Mouse (Mus musculus) forebrain, embryonic 12.5 days (tissue): ENCODE results near the gene Akap13. TPM values are rescaled to one million over a fixed set of nuclear protein-coding genes. Genes with fewer than 3 reads are reported as not detected.
A peak's percentile ranks its signal among the peaks of the same experiment; 100 is the strongest.

Experiments used
- ATAC-seq: fragments of 200-750 bp; cut with Nextera tagmentation; 2 replicates; pipeline ENCODE4 v1.8.0; 2017; ENCODE audit warnings: moderate TSS enrichment; ENCODE audit not compliant: low FRiP score
- H3K27ac ChIP-seq: fragments of 300-500 bp; sonication (generic); 2 replicates; pipeline ENCODE4 v1.5.1; 2016; ENCODE audit warnings: mild to moderate bottlenecking
- H3K27me3 ChIP-seq: fragments of 300-500 bp; sonication (generic); 2 replicates; pipeline ENCODE4 v1.6.1; 2016; ENCODE audit warnings: mild to moderate bottlenecking
- H3K36me3 ChIP-seq: fragments of 300-500 bp; sonication (generic); replicated peaks from 2 replicates; pipeline ENCODE4 v1.6.1; 2016; ENCODE audit warnings: mild to moderate bottlenecking
- H3K4me1 ChIP-seq: fragments of 300-500 bp; sonication (generic); 2 replicates; pipeline ENCODE4 v1.6.1; 2016
- H3K4me2 ChIP-seq: fragments of 300-500 bp; sonication (generic); 2 replicates; pipeline ENCODE4 v1.6.1; 2016; ENCODE audit warnings: mild to moderate bottlenecking, moderate library complexity
- H3K4me3 ChIP-seq: fragments of 300-500 bp; sonication (generic); replicated peaks from 2 replicates; pipeline ENCODE4 v1.5.1; 2016; ENCODE audit warnings: mild to moderate bottlenecking
- H3K9ac ChIP-seq: fragments of 300-500 bp; sonication (generic); 2 replicates; pipeline ENCODE4 v1.6.1; 2016; ENCODE audit warnings: mild to moderate bottlenecking
- H3K9me3 ChIP-seq: fragments of 300-500 bp; sonication (generic); 2 replicates; pipeline ENCODE4 v1.6.1; 2016
- WGBS: fragments of 180-500 bp; shearing (Covaris S2); methylation state at CpG from one replicate; pipeline ENCODE4 v1.1.7; 2016; 5-methylcytosine and 5-hydroxymethylcytosine counted together
- polyA plus RNA-seq: library from polyadenylated mRNA; unstranded; fragments of >200 nt; fragmentation: Nextera tagmentation; extraction: Ambion mirVana; gene quantifications from 2 replicates; pipeline ENCODE4 v1.2.1, GENCODE M21; 2016

Gene Akap13
- 24.8 and 27.6 TPM in 2 replicates for polyA plus RNA-seq

DNA sequence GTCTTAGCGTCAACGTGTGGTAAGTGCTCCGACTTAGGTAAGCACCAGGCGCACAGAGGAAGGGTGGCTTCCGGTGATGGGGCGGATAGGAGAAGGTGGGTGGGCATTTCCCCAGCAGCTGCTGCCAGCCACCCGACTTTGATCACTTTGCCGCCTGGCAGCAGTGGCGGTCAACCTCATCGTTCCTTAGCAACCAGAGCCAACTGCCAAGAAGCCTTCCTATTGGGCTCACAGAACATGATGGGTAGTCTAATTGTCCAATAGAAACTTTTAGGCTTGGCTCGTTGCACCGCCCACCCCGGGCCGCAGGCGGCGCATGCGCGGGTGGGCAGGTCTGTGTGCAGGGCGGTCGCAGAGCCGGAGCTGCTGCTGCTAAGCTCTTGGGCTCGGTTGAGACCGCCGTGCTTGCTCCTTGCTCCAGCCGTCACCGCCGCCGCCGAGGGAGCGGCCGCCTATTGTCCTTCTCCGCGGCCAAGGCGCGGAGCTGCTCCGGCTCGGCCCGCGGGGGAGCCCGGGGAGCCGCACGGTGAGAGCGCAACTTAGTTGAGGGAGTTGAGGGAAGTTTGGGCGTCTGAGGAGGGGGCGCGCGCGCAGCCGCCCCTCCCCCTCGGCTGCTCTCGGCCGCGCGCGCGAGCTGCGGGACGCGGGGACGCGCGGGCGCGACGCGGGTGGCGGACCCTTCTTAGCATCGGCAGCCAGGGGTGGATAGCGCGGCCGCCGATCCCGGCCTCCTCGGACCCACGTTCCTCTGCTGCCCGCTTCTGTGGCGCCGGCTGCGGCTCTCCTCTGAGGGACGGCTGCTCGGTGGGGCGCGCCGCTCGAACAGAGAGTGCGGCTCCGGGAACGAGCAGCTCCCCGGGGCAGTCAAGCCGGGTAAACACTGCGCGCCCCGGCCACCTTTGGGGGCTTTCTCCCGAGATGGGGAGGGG lies at the start of gene Akap13:
Akap13 (plus strand) TSS at position 312 of the 929 bp plus-strand sequence.
- Histone ChIP-seq H3K9ac (peak within 1 kb of the TSS; percentile 87), H3K36me3 (no peaks in the 10 kb centered on the region), H3K9me3 (no peaks in the 10 kb centered on the region), H3K27ac (peak within 1 kb of the TSS; percentile 97), H3K4me2 (peak within 1 kb of the TSS; percentile 66), H3K27me3 (0 out of 2 replicates have a peak, but pooled peaks cover 3% of the 10 kb centered on the region), H3K4me3 (peak within 1 kb of the TSS; percentile 82), H3K4me1 (peaks cover 12% of the 10 kb centered on the region; the same call in 1 of the 2 replicates)
- peak; percentile 99 for ATAC-seq
- under 1% methylated on average over 64 of the region's 94 CpGs for WGBS

- Histone ChIP-seq H3K36me3 (no peaks in the 10 kb centered on the region), H3K4me2 (no peak overlapping the region), H3K27ac (no peak overlapping the region), H3K27me3 (peaks cover 24% of the 10 kb centered on the region; the same call in 1 of the 2 replicates), H3K9me3 (no peaks in the 10 kb centered on the region), H3K4me3 (no peak overlapping the region), H3K4me1 (peaks cover 7% of the 10 kb centered on the region; the same call in 1 of the 2 replicates), H3K9ac (no peak overlapping the region)
- WGBS = 90% methylated on average over 3 of the region's 3 CpGs
- ATAC-seq = no peak
These were observed 44.7 kb upstream of the Akap13 start for GRCm38 (mm10) chr7:75410641-75411040.

DNA sequence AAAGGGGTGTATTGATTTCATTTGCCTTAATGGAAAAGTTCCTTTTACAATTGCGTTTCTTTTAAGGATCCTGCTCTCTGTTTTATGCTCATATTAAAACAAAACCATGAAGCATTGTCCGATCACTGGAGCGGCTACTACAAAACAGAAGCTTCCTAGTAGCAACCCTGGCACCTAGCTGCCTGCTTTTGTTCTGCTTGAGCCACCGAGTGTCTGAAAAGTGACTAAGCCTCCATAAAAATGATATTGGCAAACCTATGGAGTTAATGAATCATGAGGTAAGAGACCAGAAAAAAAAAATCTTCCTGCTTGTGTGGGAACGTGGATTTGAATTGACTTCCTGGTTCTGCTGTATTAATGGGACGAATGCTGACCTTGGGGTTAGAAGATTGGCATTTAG lies 44.1 kb upstream of the Akap13 start:
- Histone ChIP-seq H3K27ac (no peak overlapping the region), H3K27me3 (peaks cover 29% of the 10 kb centered on the region; the same call in 1 of the 2 replicates), H3K9me3 (no peaks in the 10 kb centered on the region), H3K9ac (no peak overlapping the region), H3K4me3 (no peak overlapping the region), H3K36me3 (no peaks in the 10 kb centered on the region), H3K4me1 (peaks cover 7% of the 10 kb centered on the region; the same call in 1 of the 2 replicates), H3K4me2 (no peak overlapping the region)
- WGBS = 79% methylated on average over 6 of the region's 6 CpGs
- ATAC-seq = no peak

DNA sequence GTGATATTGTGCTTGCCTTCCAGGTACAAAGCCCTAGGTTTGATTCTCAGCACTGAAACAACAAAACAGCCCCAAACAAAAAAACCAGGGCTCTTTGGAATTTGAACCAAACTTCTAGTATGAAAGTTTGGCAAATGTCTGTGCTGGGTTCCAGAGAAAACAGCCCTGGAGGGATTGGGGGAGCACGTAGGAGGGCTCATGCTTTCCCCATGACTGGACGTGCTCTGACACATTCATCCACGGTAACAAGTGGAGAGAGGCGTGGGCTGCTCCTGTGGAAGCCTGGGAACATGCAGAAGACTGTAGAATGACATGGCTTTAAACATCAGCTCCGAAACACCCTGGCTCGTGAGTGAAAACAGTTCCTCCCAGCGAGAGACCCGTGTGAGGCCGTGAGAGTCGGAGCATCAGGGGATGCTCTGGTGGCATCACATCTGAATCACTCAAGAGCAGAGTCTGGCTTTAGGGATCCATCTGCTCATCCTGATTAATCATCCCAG lies 43.3 kb upstream of the Akap13 start:
- no peak overlapping the region for H3K9ac ChIP-seq
- no peak for ATAC-seq
- peaks cover 32% of the 10 kb centered on the region; the same call in 1 of the 2 replicates for H3K27me3 ChIP-seq
- H3K4me1 ChIP-seq = peaks cover 7% of the 10 kb centered on the region; the same call in 1 of the 2 replicates
- H3K4me2 ChIP-seq = no peak overlapping the region
- no peak overlapping the region for H3K27ac ChIP-seq
- H3K9me3 ChIP-seq = no peaks in the 10 kb centered on the region
- no peaks in the 10 kb centered on the region for H3K36me3 ChIP-seq
- H3K4me3 ChIP-seq = no peak overlapping the region
- WGBS = 88% methylated on average over 10 of the region's 10 CpGs

- no peak for ATAC-seq
- 73% methylated on average over 2 of the region's 2 CpGs for WGBS
- H3K4me2 ChIP-seq = no peak overlapping the region
These were observed 42.8 kb upstream of the Akap13 start for GRCm38 (mm10) chr7:75412568-75412967.

GRCm38 (mm10) chr7:75413903-75414302 lies 41.4 kb upstream of the Akap13 start:
- Histone ChIP-seq H3K27ac (no peak overlapping the region), H3K4me1 (peaks cover 7% of the 10 kb centered on the region; the same call in 1 of the 2 replicates), H3K4me2 (no peak overlapping the region), H3K36me3 (no peaks in the 10 kb centered on the region), H3K4me3 (no peak overlapping the region), H3K27me3 (peaks cover 32% of the 10 kb centered on the region; the same call in 1 of the 2 replicates), H3K9me3 (no peaks in the 10 kb centered on the region), H3K9ac (no peak overlapping the region)
- 8% methylated on average over 6 of the region's 6 CpGs for WGBS
- ATAC-seq = no peak

More at GRCm38 (mm10) chr7:75412568-75412967, 42.8 kb upstream of the Akap13 start:
- Histone ChIP-seq H3K9ac (no peak overlapping the region), H3K27me3 (peaks cover 32% of the 10 kb centered on the region; the same call in 1 of the 2 replicates), H3K27ac (no peak overlapping the region), H3K9me3 (no peaks in the 10 kb centered on the region), H3K4me1 (peaks cover 7% of the 10 kb centered on the region; the same call in 1 of the 2 replicates), H3K36me3 (no peaks in the 10 kb centered on the region), H3K4me3 (no peak overlapping the region)

DNA sequence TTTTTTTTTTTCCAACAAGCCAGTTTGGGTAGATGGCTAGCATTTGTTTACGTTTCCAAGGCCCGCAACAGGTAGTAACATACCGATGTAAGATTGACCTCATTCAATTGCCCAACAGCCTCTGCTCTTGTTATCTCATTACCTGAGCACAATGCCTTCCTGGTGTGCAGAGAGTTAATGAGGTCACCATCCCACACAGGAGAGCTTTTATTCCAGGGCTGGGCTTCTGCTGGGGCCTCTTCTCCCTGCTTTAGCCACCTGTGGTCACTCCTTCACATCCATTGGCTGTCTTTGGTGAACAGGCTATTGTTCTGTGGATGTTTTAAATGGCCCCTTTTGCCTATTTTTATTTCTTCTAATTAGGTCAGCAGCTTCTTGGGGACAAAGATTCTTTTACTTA lies 41.0 kb upstream of the Akap13 start:
- H3K9ac ChIP-seq = no peak overlapping the region
- H3K4me2 ChIP-seq = no peak overlapping the region
- no peak overlapping the region for H3K4me3 ChIP-seq
- WGBS = 7% methylated on average over 3 of the region's 3 CpGs
- peaks cover 7% of the 10 kb centered on the region; the same call in 1 of the 2 replicates for H3K4me1 ChIP-seq
- H3K36me3 ChIP-seq = no peaks in the 10 kb centered on the region
- ATAC-seq = no peak
- H3K27me3 ChIP-seq = peaks cover 32% of the 10 kb centered on the region; the same call in 1 of the 2 replicates
- H3K27ac ChIP-seq = no peak overlapping the region
- H3K9me3 ChIP-seq = no peaks in the 10 kb centered on the region

DNA sequence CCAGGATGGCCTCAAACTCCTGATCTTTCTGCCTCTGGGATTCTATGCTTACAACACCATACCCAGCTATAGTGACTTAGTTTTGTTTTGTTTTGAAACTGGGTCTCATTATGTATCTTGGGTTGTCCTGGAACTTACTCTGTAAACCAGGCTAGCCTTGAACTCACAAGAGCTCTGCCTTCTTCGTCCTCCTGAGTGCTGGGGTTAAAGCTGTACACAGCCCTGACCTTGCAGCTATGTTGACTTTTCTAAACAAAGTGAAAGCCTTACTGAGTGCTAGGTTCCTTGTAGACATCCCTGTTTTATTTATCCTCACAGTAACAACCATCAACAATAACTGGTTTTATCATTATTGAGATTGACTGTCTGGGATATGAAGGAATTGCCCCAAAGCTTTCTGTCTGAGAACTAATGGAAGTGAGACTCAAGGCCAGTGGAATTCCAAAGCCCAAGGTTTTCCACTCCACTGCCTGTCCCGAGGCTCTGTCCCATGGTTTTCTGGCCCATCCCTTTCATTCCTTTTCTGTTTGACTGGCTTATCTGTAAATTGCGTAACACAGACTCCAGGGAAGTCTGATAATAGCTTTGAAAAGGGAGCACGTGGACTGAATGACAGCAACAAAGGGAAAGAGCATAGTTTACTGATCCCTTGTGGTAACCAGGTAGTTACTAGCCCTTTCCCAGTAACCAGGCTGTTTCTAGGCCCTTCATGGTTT lies 40.0 kb upstream of the Akap13 start:
- ATAC-seq = no peak
- H3K4me2 ChIP-seq = no peak overlapping the region
- peaks cover 32% of the 10 kb centered on the region; the same call in 1 of the 2 replicates for H3K27me3 ChIP-seq
- no peak overlapping the region for H3K4me3 ChIP-seq
- no peak overlapping the region for H3K27ac ChIP-seq
- H3K4me1 ChIP-seq = peaks cover 7% of the 10 kb centered on the region; the same call in 1 of the 2 replicates
- 34% methylated on average over 4 of the region's 4 CpGs for WGBS
- no peaks in the 10 kb centered on the region for H3K36me3 ChIP-seq
- no peak overlapping the region for H3K9ac ChIP-seq
- no peaks in the 10 kb centered on the region for H3K9me3 ChIP-seq

DNA sequence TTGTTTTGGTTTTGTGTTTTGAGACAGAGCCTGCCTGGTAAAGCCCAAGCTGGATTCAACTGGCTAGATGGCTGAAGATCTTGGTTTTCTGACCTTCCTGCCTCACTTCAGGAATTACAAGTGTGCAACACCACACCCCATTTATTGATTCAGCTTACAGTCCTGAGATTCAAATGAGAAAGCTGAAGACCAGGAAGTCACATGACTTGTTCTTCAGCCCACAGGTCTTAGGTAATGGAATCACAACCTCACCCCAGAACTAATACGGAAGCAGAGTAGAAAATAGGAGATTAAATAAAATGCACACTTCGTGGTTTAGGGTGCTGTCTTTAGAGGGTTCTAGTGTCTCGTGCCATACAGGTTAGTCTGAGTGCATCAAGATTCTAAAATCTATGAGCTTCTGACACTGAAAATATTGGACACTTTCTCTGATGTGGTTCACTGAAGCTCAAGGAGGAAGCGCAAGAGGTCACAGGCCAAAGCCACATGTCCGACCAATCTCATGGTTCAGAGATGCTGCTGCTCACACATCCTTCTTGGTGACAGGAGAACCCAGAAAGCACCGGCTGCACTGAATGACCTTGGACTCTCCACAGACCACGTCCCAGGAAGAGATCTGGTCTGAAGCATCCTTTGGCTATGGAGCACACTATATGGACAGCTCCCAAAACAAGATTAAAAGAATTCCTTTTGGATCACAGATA lies 39.3 kb upstream of the Akap13 start:
- 91% methylated on average over 7 of the region's 7 CpGs for WGBS
- H3K4me1 ChIP-seq = peaks cover 7% of the 10 kb centered on the region; the same call in 1 of the 2 replicates
- no peaks in the 10 kb centered on the region for H3K36me3 ChIP-seq
- no peak for ATAC-seq
- H3K27me3 ChIP-seq = peaks cover 32% of the 10 kb centered on the region; the same call in 1 of the 2 replicates
- no peak overlapping the region for H3K27ac ChIP-seq
- no peak overlapping the region for H3K9ac ChIP-seq
- no peak overlapping the region for H3K4me2 ChIP-seq
- H3K4me3 ChIP-seq = no peak overlapping the region
- H3K9me3 ChIP-seq = no peaks in the 10 kb centered on the region

DNA sequence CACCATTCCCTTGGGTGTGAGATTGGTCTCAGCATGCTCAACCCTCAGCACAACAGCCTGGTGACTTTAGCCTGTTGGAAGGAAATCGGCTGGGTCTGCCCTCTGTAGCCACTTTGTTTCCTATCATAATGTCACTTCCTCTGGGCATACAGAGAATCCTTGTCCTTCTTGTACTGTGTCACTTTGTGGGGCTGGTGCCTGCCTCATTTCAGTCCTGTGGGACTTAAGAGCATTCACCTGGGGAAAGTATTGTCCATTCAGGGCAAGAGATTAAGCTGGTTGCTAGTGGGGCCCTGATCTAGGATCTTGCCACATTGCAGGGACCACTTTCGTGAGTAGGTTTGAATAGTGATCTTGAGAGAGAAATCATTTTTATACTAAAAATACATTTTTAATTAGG lies 34.4 kb upstream of the Akap13 start:
- ATAC-seq = no peak
- Histone ChIP-seq H3K36me3 (no peaks in the 10 kb centered on the region), H3K4me2 (no peak overlapping the region), H3K9me3 (no peaks in the 10 kb centered on the region), H3K4me1 (no peaks in the 10 kb centered on the region), H3K9ac (no peak overlapping the region), H3K27me3 (peaks cover 6% of the 10 kb centered on the region; the same call in 1 of the 2 replicates), H3K4me3 (no peak overlapping the region), H3K27ac (no peak overlapping the region)
- WGBS = 88% methylated on average over 2 of the region's 2 CpGs

DNA sequence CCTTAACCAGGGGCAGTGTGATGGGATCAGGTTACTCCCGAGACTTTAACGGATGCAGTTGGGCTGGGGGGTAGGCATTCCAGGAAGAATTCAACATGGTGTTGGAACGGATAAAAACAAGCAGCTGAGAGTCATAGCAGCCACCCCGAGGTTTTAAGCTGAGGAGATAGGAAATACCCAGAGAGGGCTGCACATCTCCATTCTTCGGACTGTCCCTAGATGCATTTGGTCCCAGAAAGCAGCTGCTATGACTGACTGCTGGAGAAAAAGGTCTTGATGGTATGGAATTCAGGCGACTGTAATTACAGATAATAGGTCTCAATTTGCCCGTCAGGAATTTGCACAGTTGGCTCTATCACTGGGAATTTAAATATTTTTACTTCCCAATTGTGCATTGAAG lies 31.2 kb upstream of the Akap13 start:
- H3K9ac ChIP-seq = no peak overlapping the region
- H3K4me1 ChIP-seq = no peaks in the 10 kb centered on the region
- no peaks in the 10 kb centered on the region for H3K36me3 ChIP-seq
- no peaks in the 10 kb centered on the region for H3K27me3 ChIP-seq
- no peaks in the 10 kb centered on the region for H3K9me3 ChIP-seq
- no peak overlapping the region for H3K4me3 ChIP-seq
- WGBS = 66% methylated on average over 7 of the region's 7 CpGs
- ATAC-seq = no peak
- no peak overlapping the region for H3K4me2 ChIP-seq
- no peak overlapping the region for H3K27ac ChIP-seq
